Mouse (Mus musculus) ES-E14 (cell line): ENCODE measurements around the gene Timm13.

Experiments
- HCFC1 ChIP-seq: IDR thresholded peaks from 2 replicates; pipeline ENCODE4 v1.6.1; 2012; ENCODE audit warnings: low read length, inconsistent platforms, borderline replicate concordance; ENCODE audit not compliant: insufficient read depth
- MAFK ChIP-seq: IDR thresholded peaks from 2 replicates; pipeline ENCODE4 v1.6.1; 2014; ENCODE audit warnings: mild to moderate bottlenecking, low read depth, low read length, inconsistent platforms; ENCODE audit not compliant: insufficient read depth
- ZC3H11A ChIP-seq: IDR thresholded peaks from 2 replicates; pipeline ENCODE4 v1.6.1; 2012; ENCODE audit warnings: low read depth, mild to moderate bottlenecking, inconsistent platforms, low read length, borderline replicate concordance

- TF ChIP-seq ZC3H11A (no peak), MAFK (no peak), HCFC1 (no peak)
These were observed 34.9 kb upstream of the Timm13 start for GRCm38 (mm10) chr10:80935698-80936097.
